Mouse (Mus musculus) neural tube, postnatal 0 days (tissue): Measurements from ENCODE around the gene Etfa. TPM values are rescaled to one million over a fixed set of nuclear protein-coding genes. Genes with fewer than 3 reads are reported as not detected.

Source experiments
- polyA plus RNA-seq: library from polyadenylated mRNA; unstranded; fragments of >200 nt; fragmentation: Nextera tagmentation; extraction: Ambion mirVana; gene quantifications from 2 replicates; pipeline ENCODE4 v1.2.1, GENCODE M21; 2015

Etfa gene
- polyA plus RNA-seq = 119 and 128 TPM in 2 replicates

DNA sequence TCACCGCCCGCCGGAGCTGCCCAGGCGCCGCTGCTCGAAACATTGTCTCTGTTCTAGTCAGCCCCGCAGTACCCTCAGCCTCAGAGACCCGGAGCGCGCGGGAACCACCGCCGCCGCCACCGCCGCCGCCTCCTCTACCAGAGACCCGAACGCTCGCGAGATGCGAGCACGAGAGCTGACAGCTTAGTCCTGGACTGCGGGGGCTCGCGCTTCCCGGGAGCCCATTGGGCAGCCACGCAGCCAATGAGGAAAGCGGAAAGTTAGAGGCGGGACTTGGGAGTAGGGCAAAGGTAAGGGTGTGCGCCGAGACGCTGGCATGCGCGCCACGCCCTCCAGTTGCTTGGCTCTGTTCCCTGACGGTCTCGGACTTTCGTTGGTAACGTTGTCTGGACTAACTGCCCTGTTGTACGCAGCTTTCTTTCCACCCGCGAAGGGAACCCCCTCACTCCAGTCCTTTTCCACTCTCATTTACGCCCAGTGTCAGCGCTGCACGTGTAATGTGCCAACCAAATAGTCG, at the start of gene Etfa:
Gene Etfa, minus strand, starts transcription at position 217 of the 517 bp plus-strand sequence.

DNA sequence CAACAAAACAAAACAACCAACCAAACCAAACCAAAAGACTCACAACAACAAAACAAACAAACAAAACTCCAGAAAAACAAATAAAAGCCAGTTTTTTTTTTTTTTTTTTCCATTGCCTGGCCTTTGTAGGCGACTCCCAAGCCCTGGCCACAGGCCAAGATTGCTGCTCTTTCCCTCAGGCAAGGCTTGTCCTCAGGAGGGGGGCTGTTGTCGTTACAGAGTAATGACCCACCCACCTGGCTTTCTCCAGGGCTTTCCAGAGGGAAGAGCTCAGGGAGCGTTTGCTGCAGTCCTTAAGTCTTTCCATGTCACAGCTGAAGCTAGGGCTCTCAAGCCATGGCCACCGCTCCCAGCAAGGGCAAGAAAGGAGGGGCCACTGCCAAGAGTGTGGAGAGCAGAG, 26.3 kb upstream of the Etfa start, which contains the start of gene Isl2:
Gene Isl2, plus strand, starts transcription at position 296 of the 400 bp plus-strand sequence.

Other genes starting within 250 kb of the Etfa start
- 1.0 and 1.6 TPM in 2 replicates for gene Nrg4, start 185.4 kb downstream of the Etfa start, polyA plus RNA-seq
- 5.5 and 6.1 TPM in 2 replicates for gene Tmem266, start 185.3 kb downstream of the Etfa start, polyA plus RNA-seq
- gene Isl2, start 26.4 kb upstream of the Etfa start, polyA plus RNA-seq = 4.4 and 10.9 TPM in 2 replicates